Mouse (Mus musculus) lung, adult 18-20 months (tissue): Measurements from ENCODE around the gene Chp2.
"Not testable (repeated sequence)": the region's sequence is repeated elsewhere in the genome, so short reads cannot be mapped to it uniquely, and the experiment has no call there.

ENCODE experiments used
- DNase-seq, 2 experiments: peaks; one replicate each; pipeline ENCODE4 v3.0.0; 2022; ENCODE audit warnings: mixed read lengths in 2 of 2

Gene Chp2

GRCm38 (mm10) chr7:122242744-122243143, 23.4 kb downstream of the Chp2 start:
- not testable (repeated sequence) for DNase-seq

GRCm38 (mm10) chr7:122244166-122244565, 24.9 kb downstream of the Chp2 start:
- DNase-seq: no peak

GRCm38 (mm10) chr7:122244584-122244983, 25.3 kb downstream of the Chp2 start:
- no peak for DNase-seq

GRCm38 (mm10) chr7:122245976-122246375, 26.7 kb downstream of the Chp2 start:
- no peak for DNase-seq

DNA sequence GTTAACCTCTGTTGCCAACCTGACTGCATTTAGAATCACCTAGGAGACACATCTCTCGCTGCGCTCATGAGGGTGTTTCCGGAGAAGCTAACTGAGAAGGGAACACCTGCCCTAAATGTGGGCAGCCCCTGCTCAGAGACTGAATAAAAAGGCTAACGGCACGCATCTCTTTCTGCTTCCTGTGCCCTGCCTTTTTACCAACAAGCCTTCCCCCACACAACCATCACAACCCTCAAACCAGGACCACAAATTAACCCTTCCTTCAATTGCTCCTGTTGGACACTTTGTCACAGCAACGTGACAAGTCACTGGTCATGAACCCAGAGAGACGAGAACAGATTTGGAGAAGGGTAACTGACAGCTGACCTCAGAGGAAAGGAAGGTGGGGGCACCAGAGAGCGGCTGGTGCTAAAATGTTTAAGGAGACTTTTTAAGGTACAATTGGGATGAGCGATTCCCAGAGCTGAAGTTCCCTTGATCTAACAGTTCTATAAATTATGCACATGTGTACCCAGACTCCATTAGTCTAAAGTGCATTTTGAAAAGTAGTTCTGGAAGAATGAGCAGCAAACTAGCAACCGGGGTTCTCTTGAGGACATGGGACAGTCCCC, 28.1 kb downstream of the Chp2 start:
- no peak for DNase-seq

- DNase-seq: no peak
Observed at GRCm38 (mm10) chr7:122249321-122249821, 30.1 kb downstream of the Chp2 start.

GRCm38 (mm10) chr7:122251197-122252011, 32.1 kb downstream of the Chp2 start:
- DNase-seq: peak; percentile 66 to 70

DNA sequence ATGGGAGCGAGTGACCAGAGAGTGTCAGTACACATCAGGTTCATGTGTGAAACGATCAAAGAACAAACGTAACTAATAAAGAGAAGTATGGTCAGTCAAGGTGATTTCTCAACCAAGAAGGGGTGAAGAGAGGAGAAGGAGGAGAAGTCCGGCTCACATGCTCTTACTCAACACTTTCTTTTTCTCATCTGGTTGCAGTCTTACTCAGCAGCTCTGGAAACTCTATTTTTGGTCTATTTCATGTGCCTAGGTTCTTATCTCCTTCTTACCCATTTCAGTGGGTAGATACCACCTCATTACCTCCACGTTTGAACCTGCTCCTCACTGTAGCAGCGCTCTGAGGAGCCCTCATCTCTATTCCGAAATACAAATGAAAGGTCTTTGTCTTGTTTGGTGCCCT, 37.4 kb downstream of the Chp2 start:
- DNase-seq: no peak

DNA sequence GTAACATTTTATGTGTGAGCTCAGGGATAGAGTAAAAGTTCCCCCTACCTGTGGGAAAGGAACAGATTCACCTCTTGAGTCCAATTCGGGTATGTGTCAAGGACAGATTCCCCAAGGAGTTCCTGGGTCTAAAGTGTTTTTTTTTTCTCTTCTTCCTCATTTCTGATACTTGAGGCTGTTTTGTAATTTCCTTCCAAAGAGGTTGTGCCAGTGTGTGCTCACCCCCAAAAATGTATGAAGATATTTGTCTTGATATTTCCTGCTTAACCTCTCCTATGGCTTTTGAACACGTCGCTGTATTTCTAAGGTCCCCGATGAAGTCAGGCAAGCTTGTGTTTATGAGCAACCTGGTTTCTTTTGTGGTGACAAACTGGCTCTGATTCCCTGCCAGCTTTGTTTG, 39.2 kb downstream of the Chp2 start:
- DNase-seq: no peak

DNA sequence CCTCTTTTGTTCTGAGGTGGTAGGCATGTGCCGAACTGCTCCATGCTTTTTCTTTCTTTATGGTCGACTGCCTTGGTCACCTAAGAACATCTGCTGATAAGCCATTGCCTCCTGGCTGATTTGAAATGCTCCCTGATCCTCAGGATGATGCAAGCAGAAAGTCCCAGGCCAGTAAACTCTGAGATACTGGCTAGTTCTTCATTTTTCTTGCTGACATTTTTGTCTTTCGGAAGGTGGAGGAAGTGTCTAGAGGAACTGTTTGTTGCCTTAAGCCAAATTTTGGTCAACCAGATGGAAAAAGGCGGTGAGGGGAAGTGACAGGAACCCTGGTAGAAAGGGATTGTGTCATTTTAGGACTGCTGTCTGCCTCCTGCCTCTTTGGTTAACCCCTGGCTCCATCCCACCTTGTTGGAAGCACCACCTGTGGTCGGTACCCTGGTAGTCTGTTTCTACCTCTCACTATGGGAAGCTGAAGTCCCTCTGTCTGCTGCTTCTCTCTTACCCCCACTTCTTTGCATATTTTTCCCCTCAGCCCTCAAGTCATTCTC, 40.8 kb downstream of the Chp2 start:
- peak; percentile 7 to 11 for DNase-seq

DNA sequence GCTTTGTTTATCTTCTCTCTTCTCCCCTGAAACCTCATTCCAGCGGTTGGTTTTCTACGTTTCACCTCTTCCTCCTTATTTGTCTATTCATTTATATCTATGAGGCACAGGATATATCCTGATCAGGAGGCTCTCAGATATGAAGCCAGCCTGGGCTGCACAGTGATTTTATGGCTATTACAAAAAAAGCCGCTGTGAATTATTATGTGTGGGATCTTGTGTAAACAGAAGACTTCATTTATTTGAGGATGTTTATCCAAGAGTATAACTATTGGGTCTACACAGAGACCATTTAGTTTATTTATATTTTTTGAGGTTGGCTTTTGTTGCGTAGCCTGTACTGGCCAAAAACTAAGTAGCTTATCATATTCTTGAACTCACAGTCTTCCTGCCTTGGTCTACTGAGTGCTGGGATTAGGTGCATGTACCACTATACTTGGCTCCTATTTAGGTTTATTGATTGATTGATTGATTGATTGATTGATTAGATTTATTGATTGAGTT, 49.7 kb downstream of the Chp2 start:
- no peak for DNase-seq

GRCm38 (mm10) chr7:122272334-122272733, 53.0 kb downstream of the Chp2 start:
- DNase-seq: no peak
